In the genomic region with DNA sequence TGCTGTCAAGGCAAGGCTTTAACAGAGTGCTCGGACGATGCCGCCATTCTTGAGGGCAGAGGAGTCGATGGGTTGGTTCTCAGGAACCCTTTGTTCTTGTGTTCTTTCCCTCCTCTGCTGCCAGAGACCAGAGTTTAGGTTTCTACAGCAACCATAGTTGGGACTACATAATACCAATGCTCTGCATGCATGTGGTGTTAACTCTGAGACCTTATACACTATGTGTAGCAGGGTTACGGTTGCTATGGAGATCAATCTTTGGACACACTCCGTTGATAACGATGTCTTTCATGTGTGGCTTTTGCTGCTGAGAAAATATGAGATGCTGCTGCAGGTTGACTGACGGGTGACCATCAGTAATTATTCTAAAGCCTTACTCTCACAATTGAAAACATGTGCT, we compare ENCODE assay signal across 14 mouse cellular contexts.
"Had no signal": no experiment of that assay in that cellular context is flagged by ENCODE, and none has a peak within 500 bp of the region (broad histone marks: within the 10 kb centered on the region; RNA-seq: fewer than 3 reads in every experiment).

No protein-coding gene starts in this region.

- H3K9me3 ChIP-seq: liver, embryonic 15.5 days; neural tube, embryonic 13.5 days had no signal

- H3K27ac ChIP-seq: kidney, embryonic 15.5 days; limb, embryonic 13.5 days; liver, embryonic 15.5 days; neural tube, embryonic 13.5 days had no signal

- H3K4me2 ChIP-seq: kidney, embryonic 15.5 days; limb, embryonic 13.5 days; liver, embryonic 15.5 days; neural tube, embryonic 13.5 days had no signal

- H3K27me3 ChIP-seq: kidney, embryonic 15.5 days; limb, embryonic 13.5 days; liver, embryonic 15.5 days; neural tube, embryonic 13.5 days had no signal

- H3K9ac ChIP-seq: kidney, embryonic 15.5 days; limb, embryonic 13.5 days; liver, embryonic 15.5 days; neural tube, embryonic 13.5 days had no signal

- DNase-seq: kidney, postnatal 14 days; left cerebral cortex, postnatal 4 days; lung, adult 2 months; lung, postnatal 36 days; retina, postnatal 1 day; right cerebral cortex, postnatal 4 days; spleen, adult 18-20 months; thymus, adult 18-20 months; thymus, postnatal 14 days had no signal

- H3K4me3 ChIP-seq: kidney, embryonic 15.5 days; limb, embryonic 13.5 days; liver, embryonic 15.5 days; neural tube, embryonic 13.5 days had no signal

- H3K36me3 ChIP-seq: kidney, embryonic 15.5 days; liver, embryonic 15.5 days; neural tube, embryonic 13.5 days had no signal

- ATAC-seq: lung, postnatal 0 days had no signal
